Mouse (Mus musculus): Measurements from ENCODE around the gene Slc36a3. TPM values are rescaled to one million over a fixed set of nuclear protein-coding genes. Genes with fewer than 3 reads are reported as not detected.

Gene Slc36a3
- polyA plus RNA-seq, 1 experiment from 2014 or later = not detected

DNA sequence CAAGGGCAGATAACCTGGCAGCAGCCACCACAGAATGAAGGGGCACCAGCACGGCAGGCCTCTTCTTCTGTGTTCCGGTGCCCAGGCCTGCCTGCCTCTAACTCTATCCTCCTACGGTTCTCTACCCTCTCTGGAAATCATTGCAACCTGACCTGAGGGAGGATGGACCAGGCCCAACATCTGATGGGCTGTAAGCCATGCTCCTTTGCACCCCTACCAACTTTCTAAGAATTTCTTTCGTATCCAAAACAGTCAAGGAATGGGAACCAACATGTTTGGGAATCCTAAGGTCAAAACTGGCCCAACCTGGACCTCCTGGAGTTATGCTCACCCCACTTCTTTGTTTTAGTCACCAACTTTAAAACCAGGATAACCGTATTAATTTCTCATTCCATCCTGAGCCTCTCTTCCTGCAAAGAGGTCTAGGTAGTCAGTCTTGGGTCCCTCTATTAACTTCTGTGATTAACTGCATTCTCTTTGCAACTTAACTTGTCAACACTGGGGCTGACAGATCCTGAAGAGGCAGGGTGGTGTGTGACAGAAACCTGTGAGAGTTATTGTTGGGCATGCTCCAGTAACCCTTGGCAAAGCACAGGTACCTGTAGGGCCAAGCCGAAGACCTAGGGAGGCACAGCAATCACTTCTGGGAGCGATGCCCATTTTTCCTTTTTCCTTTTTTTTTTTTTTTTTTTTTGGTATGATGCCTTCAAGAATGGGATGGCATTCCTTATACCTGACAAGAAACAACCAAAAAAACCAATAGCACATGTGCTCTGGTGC, 41.8 kb downstream of the Slc36a3 start:
- 92% methylated on average over 7 of the region's 7 CpGs for WGBS
- no peak overlapping the region for H3K9ac ChIP-seq (ENCODE audit: low read length)

DNA sequence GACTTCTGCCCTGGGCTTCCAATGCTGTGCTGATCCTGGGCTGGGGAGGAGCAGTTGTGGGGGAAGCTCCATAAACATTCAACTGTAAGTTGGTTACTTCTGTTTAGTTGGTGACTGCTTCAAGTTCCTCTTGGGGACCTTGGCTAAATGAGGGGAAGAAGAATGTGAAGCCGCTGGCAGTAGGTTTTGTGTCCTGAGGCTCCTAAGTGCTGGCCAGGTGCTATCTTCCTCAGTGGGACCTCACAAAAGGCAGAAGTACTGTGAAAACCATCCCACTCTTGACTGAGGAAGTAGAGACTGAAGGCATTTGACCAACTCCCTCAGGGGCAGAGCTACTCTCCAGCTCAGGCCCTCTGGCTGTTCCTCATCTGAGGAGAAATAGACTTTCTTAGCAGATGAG, 44.9 kb downstream of the Slc36a3 start:
- no peak overlapping the region for H3K9ac ChIP-seq (ENCODE audit: low read length)
- no peaks in the 10 kb centered on the region for H3K9me3 ChIP-seq (ENCODE audit: control insufficient read depth, low read length)
- no peak overlapping the region for H3K4me2 ChIP-seq (ENCODE audit: low read depth, low read length, severe bottlenecking)
- no peaks in the 10 kb centered on the region for H3K4me1 ChIP-seq (replicated peaks; ENCODE audit: control insufficient read depth, insufficient read depth, low read length)
- no peak overlapping the region for H3K4me3 ChIP-seq (ENCODE audit: low read depth, low read length)
- no peaks in the 10 kb centered on the region for H3K36me3 ChIP-seq (ENCODE audit: control insufficient read depth, insufficient read depth, low read length)
- H3K27me3 ChIP-seq (ENCODE audit: control insufficient read depth, insufficient read depth, low read length) = no peaks in the 10 kb centered on the region
- DNase-seq (ENCODE audit: low spot score) (no peak), ATAC-seq (replicated peaks; ENCODE audit: low FRiP score) (no peak)
- 95% methylated on average over 1 of the region's 1 CpGs for WGBS
- H3K27ac ChIP-seq (ENCODE audit: low read depth, low read length) = no peak overlapping the region

More for the DNA sequence above, 41.8 kb downstream of the Slc36a3 start:
- no peaks in the 10 kb centered on the region for H3K27me3 ChIP-seq (ENCODE audit: control insufficient read depth, insufficient read depth, low read length)
- DNase-seq (ENCODE audit: low spot score) = no peak
- no peaks in the 10 kb centered on the region for H3K4me1 ChIP-seq (replicated peaks; ENCODE audit: control insufficient read depth, insufficient read depth, low read length)
- no peak overlapping the region for H3K4me2 ChIP-seq (ENCODE audit: low read depth, low read length, severe bottlenecking)
- H3K36me3 ChIP-seq (ENCODE audit: control insufficient read depth, insufficient read depth, low read length) = no peaks in the 10 kb centered on the region
- H3K27ac ChIP-seq (ENCODE audit: low read depth, low read length) = no peak overlapping the region
- no peaks in the 10 kb centered on the region for H3K9me3 ChIP-seq (ENCODE audit: control insufficient read depth, low read length)
- no peak overlapping the region for H3K4me3 ChIP-seq (ENCODE audit: low read depth, low read length)
- ATAC-seq (replicated peaks; ENCODE audit: low FRiP score) = no peak

DNA sequence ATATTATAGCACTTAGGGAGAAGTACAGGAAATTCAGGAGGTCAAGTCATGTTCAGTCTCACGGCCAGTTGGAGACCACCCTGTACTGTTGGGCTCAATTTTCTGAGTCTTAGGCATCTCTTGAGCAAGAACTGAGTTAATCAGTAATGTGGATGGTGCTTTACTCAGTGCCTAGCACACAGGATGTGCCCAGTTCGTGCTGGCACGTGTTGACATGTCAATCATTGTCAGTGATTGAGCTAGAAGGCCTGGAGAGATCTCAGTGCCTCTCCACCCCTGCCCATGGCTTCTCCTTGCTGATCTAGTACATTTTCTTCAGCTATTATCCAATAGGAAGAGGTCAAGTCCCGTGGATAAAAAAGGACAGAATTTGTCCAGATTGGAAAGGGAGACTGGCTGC, 46.1 kb downstream of the Slc36a3 start:
- Histone ChIP-seq H3K9me3 (ENCODE audit: control insufficient read depth, low read length) (no peaks in the 10 kb centered on the region), H3K9ac (ENCODE audit: low read length) (no peak overlapping the region), H3K27me3 (ENCODE audit: control insufficient read depth, insufficient read depth, low read length) (no peaks in the 10 kb centered on the region), H3K27ac (ENCODE audit: low read depth, low read length) (no peak overlapping the region), H3K4me1 (replicated peaks; ENCODE audit: control insufficient read depth, insufficient read depth, low read length) (no peaks in the 10 kb centered on the region), H3K36me3 (ENCODE audit: control insufficient read depth, insufficient read depth, low read length) (no peaks in the 10 kb centered on the region), H3K4me2 (ENCODE audit: low read depth, low read length, severe bottlenecking) (no peak overlapping the region), H3K4me3 (ENCODE audit: low read depth, low read length) (no peak overlapping the region)
- no peak for DNase-seq (ENCODE audit: low spot score)
- WGBS = 77% methylated on average over 4 of the region's 4 CpGs
- ATAC-seq (replicated peaks; ENCODE audit: low FRiP score) = no peak

DNA sequence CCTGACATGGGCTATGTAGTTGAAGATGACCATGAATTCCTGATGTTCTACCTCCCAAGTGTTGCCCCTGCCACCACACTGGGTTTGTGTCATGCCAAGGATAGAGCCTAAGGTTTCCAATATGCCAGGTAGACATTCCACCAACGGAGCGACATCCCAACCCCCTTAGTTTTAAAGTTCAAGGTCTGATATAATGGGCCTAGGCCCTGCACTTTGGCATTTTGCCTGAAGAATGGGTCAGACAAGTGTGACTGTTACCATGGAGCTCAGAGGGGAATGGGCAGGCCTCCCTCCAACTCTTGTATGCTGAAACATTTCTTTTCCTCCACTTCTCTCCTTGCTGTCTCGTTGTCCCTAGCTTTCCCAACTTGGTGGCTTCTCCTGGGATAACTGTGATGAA, 48.3 kb downstream of the Slc36a3 start:
- WGBS = 78% methylated on average over 3 of the region's 3 CpGs
- no peak overlapping the region for H3K27ac ChIP-seq (ENCODE audit: low read depth, low read length)
- no peaks in the 10 kb centered on the region for H3K36me3 ChIP-seq (ENCODE audit: control insufficient read depth, insufficient read depth, low read length)
- no peak for ATAC-seq (replicated peaks; ENCODE audit: low FRiP score)
- H3K4me2 ChIP-seq (ENCODE audit: low read depth, low read length, severe bottlenecking) = no peak overlapping the region
- H3K4me3 ChIP-seq (ENCODE audit: low read depth, low read length) = no peak overlapping the region
- H3K9me3 ChIP-seq (ENCODE audit: control insufficient read depth, low read length) = no peaks in the 10 kb centered on the region
- no peak for DNase-seq (ENCODE audit: low spot score)
- H3K4me1 ChIP-seq (replicated peaks; ENCODE audit: control insufficient read depth, insufficient read depth, low read length) = peaks cover 4% of the 10 kb centered on the region; the same call in 1 of the 2 replicates
- no peak overlapping the region for H3K9ac ChIP-seq (ENCODE audit: low read length)
- no peaks in the 10 kb centered on the region for H3K27me3 ChIP-seq (ENCODE audit: control insufficient read depth, insufficient read depth, low read length)

DNA sequence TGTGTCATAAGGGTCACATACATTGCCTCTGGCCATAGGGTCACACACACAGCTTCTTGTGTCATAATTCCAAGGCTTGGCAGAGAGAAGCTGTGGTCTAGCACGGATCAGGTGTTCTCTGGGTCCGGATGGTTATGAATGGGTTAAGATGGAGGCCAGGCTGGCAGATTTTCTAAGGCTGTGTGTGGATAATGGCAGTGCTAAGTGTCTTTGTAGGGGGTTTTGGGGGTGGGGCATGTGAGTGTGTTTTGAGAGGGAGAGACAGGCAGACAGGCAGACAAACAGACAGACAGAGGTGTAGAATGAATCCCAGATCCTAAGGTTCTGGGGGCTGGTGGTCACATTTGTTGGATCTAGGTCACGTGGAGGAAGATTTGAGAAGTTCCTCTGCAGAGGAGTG, 49.5 kb downstream of the Slc36a3 start:
- no peak overlapping the region for H3K27ac ChIP-seq (ENCODE audit: low read depth, low read length)
- no peaks in the 10 kb centered on the region for H3K36me3 ChIP-seq (ENCODE audit: control insufficient read depth, insufficient read depth, low read length)
- DNase-seq (ENCODE audit: low spot score) = no peak
- peaks cover 4% of the 10 kb centered on the region; the same call in 1 of the 2 replicates for H3K4me1 ChIP-seq (replicated peaks; ENCODE audit: control insufficient read depth, insufficient read depth, low read length)
- H3K9ac ChIP-seq (ENCODE audit: low read length) = no peak overlapping the region
- 78% methylated on average over 3 of the region's 3 CpGs for WGBS
- H3K4me3 ChIP-seq (ENCODE audit: low read depth, low read length) = no peak overlapping the region
- no peak for ATAC-seq (replicated peaks; ENCODE audit: low FRiP score)
- no peaks in the 10 kb centered on the region for H3K9me3 ChIP-seq (ENCODE audit: control insufficient read depth, low read length)
- H3K4me2 ChIP-seq (ENCODE audit: low read depth, low read length, severe bottlenecking) = no peak overlapping the region
- H3K27me3 ChIP-seq (ENCODE audit: control insufficient read depth, insufficient read depth, low read length) = no peaks in the 10 kb centered on the region

DNA sequence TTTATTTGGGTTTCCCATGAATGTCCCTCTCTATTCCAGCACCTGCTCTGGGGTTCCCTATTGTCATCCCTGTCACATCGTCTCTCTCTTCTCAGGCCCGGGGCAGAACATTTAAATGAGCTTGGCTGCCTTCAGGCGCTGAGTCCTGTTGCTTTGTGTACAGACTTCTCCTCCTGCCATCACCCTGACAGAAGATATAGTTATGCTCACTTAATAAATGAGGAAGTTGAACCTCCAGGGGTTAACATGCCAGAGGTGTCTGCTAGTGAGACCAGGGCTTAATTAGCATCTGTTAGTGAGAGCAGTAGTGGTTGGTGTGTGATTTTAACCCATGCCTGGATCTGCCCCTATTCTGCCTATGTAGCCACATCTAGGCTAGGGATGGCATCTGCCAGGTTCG, 51.6 kb downstream of the Slc36a3 start:
- no peak overlapping the region for H3K9ac ChIP-seq (ENCODE audit: low read length)
- DNase-seq (ENCODE audit: low spot score) (no peak), ATAC-seq (replicated peaks; ENCODE audit: low FRiP score) (no peak)
- H3K4me1 ChIP-seq (replicated peaks; ENCODE audit: control insufficient read depth, insufficient read depth, low read length) = peaks cover 4% of the 10 kb centered on the region; the same call in 1 of the 2 replicates
- WGBS = 37% methylated on average over 4 of the region's 4 CpGs
- no peak overlapping the region for H3K4me3 ChIP-seq (ENCODE audit: low read depth, low read length)
- H3K27me3 ChIP-seq (ENCODE audit: control insufficient read depth, insufficient read depth, low read length) = no peaks in the 10 kb centered on the region
- H3K36me3 ChIP-seq (ENCODE audit: control insufficient read depth, insufficient read depth, low read length) = no peaks in the 10 kb centered on the region
- no peak overlapping the region for H3K4me2 ChIP-seq (ENCODE audit: low read depth, low read length, severe bottlenecking)
- H3K27ac ChIP-seq (ENCODE audit: low read depth, low read length) = no peak overlapping the region
- H3K9me3 ChIP-seq (ENCODE audit: control insufficient read depth, low read length) = no peaks in the 10 kb centered on the region

DNA sequence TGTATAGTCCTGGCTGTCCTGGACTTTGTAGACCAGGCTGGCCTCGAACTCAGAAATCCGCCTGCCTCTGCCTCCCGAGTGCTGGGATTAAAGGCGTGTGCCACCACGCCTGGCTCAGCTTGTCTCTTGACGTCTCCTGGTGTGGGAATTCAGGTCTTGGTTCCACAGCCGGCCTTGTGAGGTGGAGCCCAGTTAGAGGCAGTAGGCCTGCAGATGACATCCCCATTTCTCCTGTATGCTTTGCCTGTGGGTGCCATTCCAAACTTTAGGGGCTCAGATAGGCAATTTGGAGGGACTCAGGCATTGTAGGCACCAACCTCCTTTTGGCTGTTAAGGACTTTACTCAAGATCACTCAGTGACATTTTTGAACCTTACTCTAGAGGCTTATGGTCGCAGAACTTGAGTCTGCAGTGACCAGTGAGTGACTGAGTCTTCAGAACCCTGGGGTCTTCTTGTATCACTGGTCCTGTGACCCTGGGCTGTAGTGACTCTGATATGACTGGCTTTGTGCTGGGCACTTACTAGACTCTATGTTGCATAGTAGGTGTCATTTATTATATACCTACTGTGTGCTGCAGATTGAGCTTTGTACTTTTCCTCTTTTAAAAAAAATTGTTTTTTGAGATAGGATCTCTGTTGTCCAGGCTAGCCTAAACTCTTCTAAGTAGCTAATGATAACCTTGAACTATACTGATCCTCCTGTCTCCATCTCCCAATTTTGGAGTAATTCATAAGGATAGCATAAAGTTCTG, 52.3 kb downstream of the Slc36a3 start:
- WGBS = 93% methylated on average over 8 of the region's 8 CpGs
- no peak overlapping the region for H3K4me3 ChIP-seq (ENCODE audit: low read depth, low read length)
- DNase-seq (ENCODE audit: low spot score) (no peak), ATAC-seq (replicated peaks; ENCODE audit: low FRiP score) (no peak)
- no peak overlapping the region for H3K9ac ChIP-seq (ENCODE audit: low read length)
- H3K9me3 ChIP-seq (ENCODE audit: control insufficient read depth, low read length) = no peaks in the 10 kb centered on the region
- peaks cover 4% of the 10 kb centered on the region; the same call in 1 of the 2 replicates for H3K4me1 ChIP-seq (replicated peaks; ENCODE audit: control insufficient read depth, insufficient read depth, low read length)
- H3K36me3 ChIP-seq (ENCODE audit: control insufficient read depth, insufficient read depth, low read length) = no peaks in the 10 kb centered on the region
- no peaks in the 10 kb centered on the region for H3K27me3 ChIP-seq (ENCODE audit: control insufficient read depth, insufficient read depth, low read length)
- H3K4me2 ChIP-seq (ENCODE audit: low read depth, low read length, severe bottlenecking) = no peak overlapping the region
- no peak overlapping the region for H3K27ac ChIP-seq (ENCODE audit: low read depth, low read length)

DNA sequence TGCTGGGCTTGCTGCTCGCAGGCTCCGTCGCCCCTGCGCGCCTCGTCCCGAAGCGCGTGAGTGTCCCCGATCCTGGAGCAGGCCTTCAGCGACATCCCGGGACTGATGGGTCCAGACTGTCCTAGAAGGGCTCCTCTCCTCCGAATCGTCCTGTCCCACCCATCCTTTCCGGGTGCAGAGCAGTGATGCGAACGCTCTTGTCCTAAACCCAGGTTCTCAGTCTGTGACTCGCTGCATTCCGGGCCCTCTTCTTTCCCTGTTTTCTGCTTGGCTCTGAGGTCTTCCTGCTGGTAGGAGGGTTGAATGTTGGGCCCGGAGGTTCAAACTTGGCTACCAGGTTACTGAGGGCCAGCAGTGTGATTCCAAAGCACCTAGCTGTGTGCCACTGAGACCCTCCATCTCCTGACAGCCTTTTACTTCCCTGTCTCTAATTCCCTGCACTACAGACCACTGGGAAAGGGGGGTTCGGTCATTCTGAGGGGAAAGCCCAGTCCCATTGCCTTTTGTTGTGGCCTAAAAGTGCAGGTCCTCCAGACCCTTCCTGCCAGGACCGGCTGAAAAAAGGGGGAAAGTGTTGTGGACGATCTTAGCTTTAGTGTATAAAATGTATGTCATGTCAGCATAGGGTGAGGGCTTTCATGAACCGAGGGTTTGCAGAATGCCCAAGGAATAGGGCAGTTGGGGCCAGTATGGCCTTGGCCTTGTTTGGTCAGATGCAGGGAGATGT, 53.2 kb downstream of the Slc36a3 start:
- DNase-seq (ENCODE audit: low spot score) = no peak
- Histone ChIP-seq H3K4me2 (ENCODE audit: low read depth, low read length, severe bottlenecking) (peak overlapping the region; percentile 74), H3K27ac (ENCODE audit: low read depth, low read length) (no peak overlapping the region), H3K4me1 (replicated peaks; ENCODE audit: control insufficient read depth, insufficient read depth, low read length) (peaks cover 4% of the 10 kb centered on the region; the same call in 1 of the 2 replicates), H3K9me3 (ENCODE audit: control insufficient read depth, low read length) (no peaks in the 10 kb centered on the region), H3K4me3 (ENCODE audit: low read depth, low read length) (peak overlapping the region; percentile 50), H3K9ac (ENCODE audit: low read length) (peak overlapping the region; percentile 65), H3K27me3 (ENCODE audit: control insufficient read depth, insufficient read depth, low read length) (no peaks in the 10 kb centered on the region), H3K36me3 (ENCODE audit: control insufficient read depth, insufficient read depth, low read length) (no peaks in the 10 kb centered on the region)
- 16% methylated on average over 24 of the region's 24 CpGs for WGBS
- no peak for ATAC-seq (replicated peaks; ENCODE audit: low FRiP score)
